Mouse (Mus musculus) retina, postnatal 1 day (tissue): ENCODE measurements around the gene Apod.
"Not testable (repeated sequence)": the region's sequence is repeated elsewhere in the genome, so short reads cannot be mapped to it uniquely, and the experiment has no call there.

Experiments used
- DNase-seq: peaks from one replicate; pipeline ENCODE4 v3.0.0-alpha.2; 2012

The Apod gene

DNA sequence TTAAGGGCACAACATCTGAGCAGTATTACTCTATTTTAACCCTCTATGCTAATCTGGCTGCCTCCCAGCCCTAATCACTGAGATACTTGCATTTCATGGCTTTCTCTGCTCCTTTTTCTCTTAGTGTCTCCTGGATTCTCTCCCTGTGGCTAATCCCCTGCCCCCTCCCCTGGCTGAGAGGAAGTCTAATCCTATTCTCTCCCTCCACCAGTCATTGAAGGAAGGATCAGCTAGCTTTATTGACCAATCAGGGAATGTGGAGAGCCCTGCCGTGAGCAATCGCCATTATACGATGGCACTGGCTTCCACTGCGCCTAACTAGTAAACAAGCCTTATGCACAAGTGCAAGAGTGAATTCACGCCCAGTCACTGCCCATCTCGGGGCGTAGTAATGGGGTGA, 6.3 kb upstream of the Apod start:
- DNase-seq, result peak; percentile 75

DNA sequence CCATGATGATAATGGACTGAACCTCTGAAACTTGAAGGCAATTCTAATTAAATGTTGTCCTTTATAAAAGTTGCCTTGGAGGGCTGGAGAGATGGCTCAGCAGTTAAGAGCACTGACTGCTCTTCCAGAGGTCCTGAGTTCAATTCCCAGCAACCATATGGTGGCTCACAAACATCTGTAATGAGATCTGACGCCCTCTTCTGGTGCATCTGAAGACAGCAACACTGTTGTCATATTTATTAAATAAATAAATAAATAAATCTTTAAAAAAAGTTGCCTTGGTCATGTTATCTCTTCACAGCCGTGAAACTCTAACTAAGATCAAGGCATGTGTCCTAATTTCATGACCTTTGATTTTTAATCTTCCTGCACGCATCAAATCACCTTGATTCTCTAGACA, 5.1 kb upstream of the Apod start:
- not testable (repeated sequence) for DNase-seq

DNA sequence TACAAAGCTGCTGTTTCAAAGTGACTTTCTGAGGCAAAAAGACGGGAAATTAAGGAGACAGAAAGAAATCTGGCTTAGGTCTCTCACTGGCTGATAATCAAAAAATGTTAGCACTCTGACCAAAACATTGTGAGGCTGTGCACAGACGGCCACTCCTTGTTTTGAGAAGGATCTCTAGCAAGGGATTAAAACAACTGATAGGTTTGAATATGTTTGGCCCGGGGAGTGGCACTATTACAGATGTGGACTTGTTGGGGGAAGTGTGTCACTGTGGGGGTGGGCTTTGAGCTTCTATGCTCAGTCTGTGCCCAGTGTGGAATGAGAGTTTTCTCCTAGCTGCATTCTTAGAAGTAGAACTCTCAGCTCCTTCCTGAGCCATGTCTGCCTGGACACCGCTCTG, 4.7 kb upstream of the Apod start:
- no peak for DNase-seq

DNA sequence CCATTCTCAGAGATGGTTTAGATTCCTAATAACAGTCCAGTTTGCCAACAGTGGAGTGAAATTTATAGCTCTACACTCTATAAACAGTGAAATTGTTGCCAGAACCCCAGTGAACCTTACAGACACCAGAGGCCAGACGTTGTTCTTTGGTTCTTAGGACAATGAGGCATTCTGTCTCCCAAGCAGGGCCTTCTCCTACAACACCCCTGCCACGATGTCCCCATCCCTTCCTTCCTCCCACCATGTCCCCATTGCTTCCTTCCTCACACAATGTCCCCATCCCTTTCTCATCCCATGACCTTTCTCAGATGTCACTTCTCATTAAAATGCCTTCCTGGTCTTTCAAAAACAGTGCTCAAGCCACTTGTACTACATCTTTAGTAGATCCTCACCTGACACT, 3.8 kb upstream of the Apod start:
- no peak for DNase-seq

DNA sequence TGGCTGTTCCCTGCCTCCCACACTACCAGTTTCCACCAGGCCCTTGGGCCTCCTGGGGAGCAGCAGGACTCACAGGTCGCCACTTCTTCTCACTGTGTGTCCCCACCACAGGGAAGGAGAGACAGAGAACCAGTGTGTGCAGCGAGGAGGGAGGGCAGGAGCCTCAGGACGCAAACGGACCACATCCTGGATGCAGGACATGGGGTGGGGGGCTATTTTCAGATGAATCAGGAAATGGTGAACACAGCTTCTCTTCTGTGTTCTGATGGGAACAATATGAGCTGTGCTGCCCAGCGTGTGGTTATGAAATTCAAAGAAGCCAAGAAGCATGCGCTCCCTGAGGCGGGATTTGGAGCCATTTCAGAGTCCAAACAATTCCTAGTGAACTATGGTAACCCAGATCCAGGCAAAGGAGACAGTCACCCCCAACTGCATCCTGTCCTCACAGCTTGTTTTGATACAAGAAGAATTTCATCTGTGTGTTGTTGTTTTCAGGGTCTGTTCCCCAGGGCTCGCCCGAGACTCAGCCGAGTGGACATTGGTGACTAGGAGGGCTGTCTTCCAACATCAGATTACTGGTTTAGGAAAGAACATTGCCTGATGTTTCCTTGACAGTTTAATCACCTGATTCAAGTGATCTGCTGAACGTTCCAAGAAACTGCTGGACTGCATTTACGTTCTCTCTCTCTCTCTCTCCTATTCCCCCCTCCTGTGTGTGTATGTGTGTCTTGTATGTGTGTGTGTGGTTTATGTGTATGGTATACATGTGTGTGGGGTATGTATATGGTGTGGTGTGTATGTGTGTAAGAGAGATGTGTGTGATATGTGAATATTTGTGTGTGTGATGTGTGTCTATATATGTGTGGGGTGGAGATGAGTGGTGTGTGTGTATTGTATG, 1.9 kb upstream of the Apod start:
- not testable (repeated sequence) for DNase-seq

DNA sequence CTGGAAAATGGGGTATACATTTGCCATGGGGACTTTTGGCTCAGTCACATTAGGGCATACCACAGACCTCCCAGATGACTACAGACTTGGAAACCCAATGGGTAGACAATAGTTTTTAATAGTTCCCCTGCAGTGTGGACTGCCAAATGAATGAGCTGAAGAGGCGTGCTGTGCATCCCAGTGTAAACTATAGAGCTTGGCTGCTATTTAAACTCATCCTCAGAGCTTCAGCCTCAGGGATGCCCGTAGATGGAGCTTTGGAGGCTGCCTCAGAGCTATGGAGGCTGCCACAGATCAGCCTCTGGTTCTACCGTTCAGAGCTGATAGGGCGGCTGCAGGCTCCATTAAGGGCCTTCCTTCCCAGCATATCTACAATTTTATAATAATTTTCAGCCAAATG, 686 bp upstream of the Apod start:
- no peak for DNase-seq

DNA sequence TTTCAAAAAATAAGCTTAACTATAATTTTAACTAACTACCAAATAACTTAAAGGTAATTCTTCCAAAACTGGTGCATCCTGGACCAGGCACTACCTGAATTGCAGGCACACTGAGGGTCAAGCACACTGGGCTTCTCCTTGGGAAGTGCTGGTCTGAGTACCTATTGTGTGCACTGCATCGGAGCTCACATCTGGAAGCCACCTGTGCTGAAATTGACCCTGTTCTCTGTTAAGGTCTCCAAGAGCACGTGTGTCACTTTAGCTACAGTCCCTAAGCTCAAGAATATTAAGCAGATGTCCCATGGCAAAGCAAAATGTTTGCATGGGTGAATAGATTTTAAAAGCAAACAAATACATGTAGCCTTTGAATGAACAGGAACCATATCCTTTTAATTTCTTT, 997 bp downstream of the Apod start:
- DNase-seq, result no peak

DNA sequence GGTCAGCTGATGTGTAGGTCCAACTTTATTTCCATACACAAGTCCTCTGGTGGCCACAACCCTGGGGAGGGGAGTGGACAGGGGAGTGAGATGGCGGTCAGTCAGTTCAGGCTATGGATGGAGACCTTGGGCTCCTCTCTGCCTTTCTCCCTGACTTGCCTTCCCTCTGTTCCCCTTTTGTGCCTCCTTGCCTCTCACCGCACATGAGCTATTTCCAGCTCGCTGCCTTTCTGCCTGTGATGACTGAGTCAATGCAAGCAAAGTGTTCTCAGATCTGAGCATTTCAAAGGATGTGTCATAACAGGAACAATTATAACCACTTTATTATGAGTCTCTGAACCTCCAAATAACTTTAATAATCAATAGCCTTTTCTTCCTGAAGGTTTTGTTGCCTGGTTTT, 2.3 kb downstream of the Apod start:
- no peak for DNase-seq

DNA sequence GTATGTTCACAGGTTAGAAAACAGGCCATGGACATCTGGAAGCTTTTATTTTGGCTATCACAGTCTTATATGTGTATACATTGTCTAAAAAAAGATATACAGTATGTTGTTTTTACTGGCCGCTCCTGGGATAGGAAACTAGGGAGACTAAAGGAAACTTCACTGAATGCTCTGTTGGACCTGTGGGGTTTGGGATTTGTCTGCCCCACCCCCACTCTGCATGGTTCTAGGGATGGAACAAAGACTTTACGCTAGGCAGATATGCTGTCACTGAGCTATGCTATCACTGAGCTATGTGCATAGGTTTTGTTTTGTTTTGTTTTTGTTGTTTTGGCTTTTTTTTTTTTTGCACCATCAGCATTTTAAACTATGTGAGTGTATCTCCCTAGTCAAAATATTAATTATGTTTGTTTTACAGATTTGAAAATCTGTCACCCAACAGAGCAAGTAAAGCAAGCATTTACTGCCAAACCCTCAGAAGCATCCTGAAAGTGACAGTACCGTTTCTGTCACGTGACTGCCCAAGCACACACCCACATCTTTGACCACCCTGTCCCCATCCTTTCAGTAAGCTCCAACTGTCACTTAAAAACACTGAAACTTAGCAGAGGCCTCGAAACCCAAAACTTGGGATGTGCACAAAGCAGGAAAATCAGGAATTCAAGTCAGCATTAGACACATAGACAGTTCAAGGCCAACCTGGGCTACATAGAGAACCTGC, 9.2 kb downstream of the Apod start:
- no peak for DNase-seq

DNA sequence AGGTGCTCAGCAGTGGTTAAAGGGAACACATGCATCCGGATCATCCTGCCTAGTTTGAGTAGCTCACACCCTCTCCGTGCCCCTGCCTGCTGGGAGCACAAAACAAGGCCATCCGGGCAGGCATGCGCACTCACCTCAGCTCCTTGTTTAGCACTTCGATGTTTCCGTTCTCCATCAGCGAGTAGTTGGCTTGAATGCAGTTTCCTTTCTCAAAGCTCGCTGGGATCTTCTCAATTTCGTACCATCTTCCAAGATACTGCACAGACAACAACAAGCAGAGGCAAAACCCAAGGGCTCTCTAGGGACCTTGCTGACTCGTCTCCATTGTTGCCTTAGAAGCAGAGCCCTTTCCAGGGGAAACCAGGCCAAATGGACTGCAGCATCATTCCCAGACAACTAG, 11.3 kb downstream of the Apod start:
- DNase-seq, result no peak

DNA sequence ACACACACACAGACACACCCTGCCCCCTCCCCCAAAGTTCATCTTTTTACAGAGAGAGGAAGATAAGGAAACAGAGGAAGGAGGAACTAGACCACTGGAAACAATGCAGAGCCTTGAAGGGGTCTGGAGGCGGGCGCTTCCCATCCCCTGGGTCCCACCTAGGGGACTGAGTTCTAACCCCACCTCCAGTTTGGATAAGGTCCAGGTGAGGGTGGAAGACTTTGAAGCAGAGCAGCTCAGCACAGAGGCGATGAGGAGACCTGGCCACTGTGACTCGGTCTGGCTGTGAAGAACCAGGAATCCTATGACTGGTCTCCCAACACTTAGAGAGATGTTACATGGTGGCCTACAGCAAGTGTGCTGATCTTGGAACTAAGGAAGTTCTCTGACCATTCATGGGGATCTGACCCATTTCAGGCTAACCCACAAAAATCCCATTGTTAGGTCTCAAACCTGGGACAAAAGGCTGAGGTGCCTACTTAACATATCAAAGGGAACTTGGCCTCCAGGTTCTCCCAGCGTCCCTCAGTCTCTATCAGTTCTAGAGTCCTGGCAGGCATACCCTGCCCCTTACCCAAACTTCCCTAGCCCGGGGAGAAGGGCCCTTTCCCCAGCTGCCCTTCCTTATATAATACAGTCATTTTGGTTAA, 13.6 kb downstream of the Apod start:
- no peak for DNase-seq

DNA sequence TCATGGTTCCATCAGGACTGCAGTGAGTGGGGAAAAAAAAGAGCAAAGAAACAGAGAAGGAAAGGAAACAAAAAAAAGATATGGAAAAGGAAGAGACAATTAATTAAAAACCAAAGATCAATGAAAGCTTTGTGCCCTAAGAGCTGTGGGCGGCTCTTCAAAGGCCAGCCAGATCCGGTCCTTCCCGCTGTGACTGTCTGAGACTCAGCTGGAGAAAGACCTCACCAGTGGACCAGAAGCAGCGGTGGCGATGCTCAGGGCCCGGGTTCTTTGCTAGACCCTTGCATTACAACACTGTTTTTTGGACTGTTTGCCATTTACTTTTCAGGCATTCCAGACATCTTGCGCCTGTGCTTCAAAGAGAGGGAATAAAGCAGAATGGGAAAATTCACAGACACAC, 14.1 kb downstream of the Apod start:
- DNase-seq, result peak; percentile 53

DNA sequence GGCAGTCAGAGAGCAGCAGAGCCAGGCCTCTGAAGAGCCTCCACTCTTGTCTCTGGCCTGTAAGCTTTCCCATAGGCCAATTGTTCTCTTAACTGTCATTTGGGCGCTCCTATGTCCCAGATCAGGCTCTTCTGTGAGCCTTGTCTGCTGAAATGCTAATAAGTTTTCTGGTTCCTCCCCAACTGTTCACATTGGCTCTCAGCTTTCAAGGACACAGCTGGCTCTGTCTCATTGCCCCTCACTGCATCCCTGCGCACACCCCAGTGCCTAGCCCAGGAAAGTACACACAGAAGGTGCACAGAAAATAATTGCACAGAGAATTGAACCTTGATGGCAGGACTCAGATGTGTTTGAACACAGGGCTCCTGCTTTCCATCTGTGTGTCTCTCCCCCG, 14.7 kb downstream of the Apod start:
- DNase-seq, result peak; percentile 50

DNA sequence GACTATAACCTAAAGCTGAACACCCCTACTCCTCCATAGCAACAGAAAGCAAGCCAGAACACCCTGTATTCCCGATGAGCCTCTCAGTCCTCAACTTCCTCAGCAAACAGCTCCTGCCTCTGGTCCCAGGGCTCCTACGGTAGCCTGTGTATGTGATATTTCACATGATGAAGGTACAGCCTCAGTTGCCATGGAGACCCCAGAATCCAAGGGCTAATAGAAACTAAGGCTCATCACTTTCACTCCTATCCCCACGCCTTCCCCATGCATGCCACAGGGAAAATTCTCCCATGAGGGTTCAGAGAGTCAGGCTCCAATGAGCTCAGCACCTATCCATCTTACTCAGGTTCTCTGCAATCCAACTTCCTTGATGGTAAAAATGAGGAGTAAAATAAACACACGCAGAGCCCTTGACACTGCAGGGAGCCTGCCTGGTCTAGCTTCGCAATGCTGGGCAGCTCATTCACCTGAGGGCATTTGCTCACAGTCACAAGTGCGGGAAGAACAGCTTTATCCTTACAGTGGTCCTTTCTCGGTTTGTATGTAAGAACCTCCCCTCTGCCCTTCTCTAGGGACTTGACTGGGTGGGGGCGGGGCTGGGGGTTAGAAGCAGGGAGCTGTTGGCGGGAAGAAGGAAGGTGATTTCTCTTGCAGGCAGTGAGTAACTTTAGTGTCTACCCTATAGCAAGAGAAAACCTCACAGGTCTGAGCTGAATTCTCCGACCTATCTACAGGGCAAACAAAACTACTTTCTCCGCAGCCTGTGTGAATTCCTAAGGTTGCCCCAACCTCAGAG, 15.2 kb downstream of the Apod start:
- no peak for DNase-seq

DNA sequence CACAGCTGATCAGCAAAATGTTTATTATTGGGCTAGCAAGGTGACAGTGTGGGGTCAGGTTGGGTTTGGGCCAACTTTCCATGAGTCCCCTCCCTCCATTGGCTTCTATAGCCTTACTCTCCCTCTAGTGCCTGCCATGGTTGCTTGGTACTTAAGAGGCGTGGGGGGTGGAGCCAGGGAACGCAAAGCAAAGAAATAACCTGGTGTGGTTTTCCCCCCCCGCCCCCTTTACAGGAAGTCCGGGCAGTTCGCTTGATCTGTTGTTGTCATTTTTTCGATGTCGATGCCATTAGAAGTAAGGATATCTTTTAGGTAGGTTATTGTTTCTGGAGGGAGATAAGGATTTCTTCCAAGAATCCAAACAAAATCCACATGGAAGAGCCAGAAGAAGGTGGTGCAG, 17.5 kb downstream of the Apod start:
- no peak for DNase-seq

DNA sequence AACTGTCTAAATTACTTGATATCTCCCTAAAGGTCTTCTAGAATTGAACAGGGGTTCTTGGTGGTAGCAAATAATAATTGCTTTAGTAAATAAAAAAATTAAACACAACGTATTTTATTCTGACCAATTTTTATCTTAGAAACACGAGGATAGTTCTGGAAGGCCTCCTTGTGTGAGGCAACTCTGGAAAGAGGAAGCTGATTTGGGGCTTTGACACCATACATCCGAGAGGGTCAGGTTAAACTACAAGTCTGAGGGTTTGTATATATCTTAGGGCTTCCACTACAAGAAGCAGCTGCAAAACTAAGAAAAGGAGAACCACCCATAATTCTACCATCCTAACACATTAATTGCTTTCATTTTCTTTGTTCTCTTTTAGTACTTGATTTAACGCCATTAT, 20.8 kb downstream of the Apod start:
- no peak for DNase-seq

DNA sequence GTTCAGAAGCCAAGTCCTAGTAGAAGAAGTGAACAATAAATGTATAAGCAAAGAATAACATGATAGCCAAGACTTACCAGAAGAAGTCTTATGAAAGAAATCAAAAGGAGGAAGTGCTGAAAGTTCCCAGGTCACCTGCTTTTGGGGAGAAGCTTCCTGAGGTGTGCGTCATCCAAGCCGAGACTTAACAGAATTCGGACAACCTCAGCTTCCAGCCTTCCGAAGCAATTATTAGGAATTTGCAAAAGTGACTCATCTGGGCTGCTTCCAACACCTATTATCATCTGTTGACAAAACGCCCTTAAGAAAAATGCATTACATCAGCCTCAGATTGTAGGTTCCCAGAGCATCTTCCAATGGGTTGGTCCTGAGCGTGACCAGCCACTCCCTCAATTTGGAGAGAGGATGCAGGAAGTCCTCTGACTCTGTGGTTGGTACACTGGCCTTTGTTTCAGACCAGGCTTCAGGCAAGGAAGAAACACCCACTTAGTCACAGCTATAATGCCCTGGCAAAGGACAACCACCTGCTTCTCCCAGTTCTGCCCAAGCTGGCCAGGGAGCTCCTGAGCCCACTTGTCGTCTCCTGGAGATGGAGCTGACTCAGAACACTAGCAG, 23.8 kb downstream of the Apod start:
- DNase-seq, result no peak

DNA sequence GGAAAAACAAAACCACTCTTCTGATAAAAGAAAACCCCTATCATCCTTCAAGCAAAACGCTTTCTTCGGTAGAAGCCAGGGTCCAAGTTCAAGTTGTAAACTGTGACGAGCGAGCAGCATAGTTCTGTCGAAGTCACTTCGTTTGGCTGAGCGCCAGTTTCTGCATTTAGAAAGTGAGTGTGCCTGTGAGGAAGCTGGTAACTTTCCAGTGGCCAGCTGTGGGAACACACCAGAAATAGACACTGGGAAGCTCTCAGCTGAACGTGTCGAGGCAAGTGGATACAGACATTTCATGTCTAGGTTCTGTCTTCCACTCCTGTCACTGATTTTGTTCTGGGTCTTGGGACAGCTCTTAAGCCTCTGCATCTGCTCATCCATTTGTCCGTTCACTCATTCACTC, 24.3 kb downstream of the Apod start:
- no peak for DNase-seq

DNA sequence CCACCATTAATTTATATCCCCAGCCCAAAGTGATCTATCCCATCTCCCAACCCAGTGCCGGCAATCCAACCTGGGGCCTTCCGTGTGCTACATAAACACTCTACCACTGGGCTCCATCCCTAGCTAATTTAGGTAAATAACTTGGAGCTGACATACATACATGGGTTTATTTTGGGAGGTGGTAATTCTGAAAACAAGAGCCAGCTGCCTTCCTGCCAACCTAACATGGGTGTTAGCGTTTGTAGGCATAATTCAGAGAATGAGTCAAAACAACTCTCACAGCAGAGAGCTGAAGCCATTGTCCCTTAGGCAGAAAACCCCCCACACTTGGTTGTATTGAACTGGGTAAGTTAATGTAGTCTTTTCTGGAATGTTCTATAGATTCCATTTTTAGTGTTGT, 26.9 kb downstream of the Apod start:
- DNase-seq, result no peak

DNA sequence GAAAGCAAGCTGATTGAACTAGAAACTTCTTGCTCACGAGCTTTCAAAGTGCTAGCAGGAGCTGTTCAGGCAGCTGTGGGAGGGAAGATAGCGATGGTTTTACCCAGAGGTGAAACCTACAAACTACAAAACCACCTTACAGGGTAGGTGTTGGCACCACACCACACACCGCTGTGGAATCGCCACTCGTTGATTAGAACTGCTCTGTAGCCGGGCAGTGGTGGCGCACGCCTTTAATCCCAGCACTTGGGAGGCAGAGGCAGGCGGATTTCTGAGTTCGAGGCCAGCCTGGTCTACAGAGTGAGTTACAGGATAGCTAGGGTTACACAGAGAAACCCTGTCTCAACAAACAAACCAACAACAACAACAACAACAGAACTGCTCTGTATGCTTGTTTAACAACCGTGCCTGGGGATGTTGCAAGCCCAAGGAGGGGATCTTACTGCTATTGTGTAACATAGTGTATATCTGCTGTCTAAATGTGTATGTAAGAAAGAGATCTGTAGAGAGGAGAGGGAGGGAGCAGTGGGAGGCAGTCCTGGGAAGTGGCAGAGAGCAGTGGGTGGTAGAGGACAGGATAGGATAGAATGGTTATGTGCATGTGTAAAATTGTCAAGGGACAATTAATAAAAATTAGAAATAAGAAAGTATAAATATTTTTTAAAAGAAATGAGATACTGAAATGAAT, 27.7 kb downstream of the Apod start:
- DNase-seq, result no peak

DNA sequence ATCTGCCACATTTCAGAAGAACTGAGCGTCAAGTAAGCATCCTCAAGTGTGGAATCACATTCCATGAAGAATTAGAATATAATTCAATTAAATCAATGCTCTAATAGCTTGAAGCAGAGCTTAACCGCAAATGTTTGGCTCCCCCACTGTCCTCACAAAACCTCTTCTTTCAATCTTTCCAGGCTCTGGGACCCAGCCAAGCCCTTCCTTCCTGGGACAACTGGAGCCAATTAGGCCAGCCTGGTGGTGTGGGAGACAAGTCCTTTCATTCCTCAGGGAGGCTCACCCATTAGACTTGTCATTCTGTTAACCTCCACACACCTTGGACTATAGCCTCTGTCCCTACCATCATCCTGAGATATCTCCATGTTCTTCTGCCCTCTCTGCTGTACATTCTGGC, 32.6 kb downstream of the Apod start:
- peak; percentile 32 for DNase-seq

DNA sequence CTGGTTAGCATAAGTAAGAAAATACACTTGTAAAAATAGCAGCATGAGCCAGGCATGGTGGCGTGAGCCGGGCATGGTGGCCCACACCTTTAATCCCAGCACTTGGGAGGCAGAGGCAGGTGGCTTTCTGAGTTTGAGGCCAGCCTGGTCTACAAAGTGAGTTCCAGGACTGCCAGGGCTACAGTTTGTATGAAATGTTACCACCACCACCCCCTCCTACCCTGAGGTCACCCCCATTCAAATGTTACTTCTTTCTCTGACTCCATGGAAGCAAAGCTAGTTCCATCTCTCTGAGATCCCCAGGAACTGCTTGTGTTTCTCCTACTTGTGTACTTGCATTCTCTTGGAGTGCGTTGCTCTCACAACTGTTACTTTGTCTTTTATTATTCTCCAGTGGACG, 34.4 kb downstream of the Apod start:
- DNase-seq, result no peak
